Mouse (Mus musculus) stomach, embryonic 16.5 days (tissue): ENCODE measurements around the gene Man1a2. TPM values are rescaled to one million over a fixed set of nuclear protein-coding genes. Genes with fewer than 3 reads are reported as not detected.
A peak's percentile ranks its signal among the peaks of the same experiment; 100 is the strongest.

Experiments
- ATAC-seq: fragments of 200-750 bp; cut with Nextera tagmentation; 2 replicates; pipeline ENCODE4 v1.8.0; 2017; ENCODE audit warnings: moderate number of reproducible peaks, moderate TSS enrichment; ENCODE audit not compliant: insufficient read depth, low FRiP score
- H3K27ac ChIP-seq: fragments of 300-500 bp; sonication (generic); 2 replicates; pipeline ENCODE4 v1.5.1; 2014; ENCODE audit warnings: low read length
- H3K27me3 ChIP-seq: fragments of 300-500 bp; sonication (generic); 2 replicates; pipeline ENCODE4 v1.6.1; 2014; ENCODE audit warnings: low read length, control low read depth, mixed read lengths; ENCODE audit not compliant: control insufficient read depth, insufficient read depth
- H3K36me3 ChIP-seq: fragments of 300-500 bp; sonication (generic); 2 replicates; pipeline ENCODE4 v1.6.1; 2014; ENCODE audit warnings: low read length; ENCODE audit not compliant: control insufficient read depth, insufficient read depth
- H3K4me1 ChIP-seq: fragments of 300-500 bp; sonication (generic); 2 replicates; pipeline ENCODE4 v1.6.1; 2014; ENCODE audit warnings: low read length, control low read depth, mixed read lengths; ENCODE audit not compliant: control insufficient read depth, insufficient read depth
- H3K4me2 ChIP-seq: fragments of 300-500 bp; sonication (generic); 2 replicates; pipeline ENCODE4 v1.6.1; 2014; ENCODE audit warnings: low read depth, low read length, mixed read lengths
- H3K4me3 ChIP-seq: fragments of 300-500 bp; sonication (generic); replicated peaks from 2 replicates; pipeline ENCODE4 v1.5.1; 2014; ENCODE audit warnings: mild to moderate bottlenecking, low read length
- H3K9ac ChIP-seq: fragments of 300-500 bp; sonication (generic); 2 replicates; pipeline ENCODE4 v1.6.1; 2014; ENCODE audit warnings: low read length
- H3K9me3 ChIP-seq: fragments of 300-500 bp; sonication (generic); replicated peaks from 2 replicates; pipeline ENCODE4 v1.6.1; 2016; ENCODE audit warnings: low read length, control low read depth; ENCODE audit not compliant: control insufficient read depth
- WGBS: fragments of 180-500 bp; shearing (Covaris S2); extraction: QIAGEN DNeasy Blood & Tissue Kit; methylation state at CpG from one replicate; pipeline ENCODE4 v1.1.7; 2014; 5-methylcytosine and 5-hydroxymethylcytosine counted together
- polyA plus RNA-seq: library from polyadenylated mRNA; unstranded; fragments of >200 nt; fragmentation: Nextera tagmentation; extraction: Ambion mirVana; gene quantifications from 2 replicates; pipeline ENCODE4 v1.2.1, GENCODE M21; 2015

Gene Man1a2
- polyA plus RNA-seq, 1 experiment from 2014 or later = 43.4 TPM

GRCm38 (mm10) chr3:100535298-100535697, 150.0 kb downstream of the Man1a2 start:
- Histone ChIP-seq H3K9me3 (no peaks in the 10 kb centered on the region), H3K4me3 (no peak overlapping the region), H3K27me3 (no peaks in the 10 kb centered on the region), H3K9ac (no peak overlapping the region), H3K36me3 (no peaks in the 10 kb centered on the region), H3K27ac (peak overlapping the region; percentile 32), H3K4me2 (no peak overlapping the region), H3K4me1 (0 out of 2 replicates have a peak, but pooled peaks cover 2% of the 10 kb centered on the region)
- WGBS = 46% methylated on average over 3 of the region's 3 CpGs
- no peak for ATAC-seq

- Histone ChIP-seq H3K9ac (no peak overlapping the region), H3K4me3 (no peak overlapping the region), H3K36me3 (no peaks in the 10 kb centered on the region), H3K27me3 (no peaks in the 10 kb centered on the region), H3K4me2 (no peak overlapping the region), H3K4me1 (0 out of 2 replicates have a peak, but pooled peaks cover 2% of the 10 kb centered on the region), H3K27ac (no peak overlapping the region), H3K9me3 (no peaks in the 10 kb centered on the region)
- WGBS = 78% methylated on average over 3 of the region's 3 CpGs
- ATAC-seq = no peak
Measured at GRCm38 (mm10) chr3:100534394-100534793, 150.9 kb downstream of the Man1a2 start.

- 0 out of 2 replicates have a peak, but pooled peaks cover 2% of the 10 kb centered on the region for H3K4me1 ChIP-seq
- H3K9me3 ChIP-seq = no peaks in the 10 kb centered on the region
- H3K27ac ChIP-seq = no peak overlapping the region
- no peaks in the 10 kb centered on the region for H3K36me3 ChIP-seq
- no peak overlapping the region for H3K4me3 ChIP-seq
- H3K9ac ChIP-seq = no peak overlapping the region
- ATAC-seq = no peak
- H3K4me2 ChIP-seq = no peak overlapping the region
- H3K27me3 ChIP-seq = no peaks in the 10 kb centered on the region
Measured at GRCm38 (mm10) chr3:100533429-100533828, 151.9 kb downstream of the Man1a2 start.

- Histone ChIP-seq H3K4me2 (no peak overlapping the region), H3K27me3 (no peaks in the 10 kb centered on the region), H3K4me3 (no peak overlapping the region), H3K27ac (no peak overlapping the region), H3K9me3 (no peaks in the 10 kb centered on the region), H3K4me1 (0 out of 2 replicates have a peak, but pooled peaks cover 2% of the 10 kb centered on the region), H3K36me3 (no peaks in the 10 kb centered on the region), H3K9ac (no peak overlapping the region)
- ATAC-seq = no peak
- 83% methylated on average over 5 of the region's 5 CpGs for WGBS
Measured at GRCm38 (mm10) chr3:100530919-100531318, 154.4 kb downstream of the Man1a2 start.

- H3K27ac ChIP-seq = no peak overlapping the region
- no peak overlapping the region for H3K4me2 ChIP-seq
- H3K4me1 ChIP-seq = 0 out of 2 replicates have a peak, but pooled peaks cover 2% of the 10 kb centered on the region
- H3K9ac ChIP-seq = no peak overlapping the region
- WGBS = 83% methylated on average over 7 of the region's 7 CpGs
- H3K4me3 ChIP-seq = no peak overlapping the region
- H3K27me3 ChIP-seq = no peaks in the 10 kb centered on the region
- no peaks in the 10 kb centered on the region for H3K36me3 ChIP-seq
- H3K9me3 ChIP-seq = no peaks in the 10 kb centered on the region
- no peak for ATAC-seq
Measured at GRCm38 (mm10) chr3:100530244-100530788, 155.0 kb downstream of the Man1a2 start.

- H3K27me3 ChIP-seq = no peaks in the 10 kb centered on the region
- no peak for ATAC-seq
- H3K4me2 ChIP-seq = no peak overlapping the region
- 71% methylated on average over 7 of the region's 7 CpGs for WGBS
- no peak overlapping the region for H3K9ac ChIP-seq
- H3K9me3 ChIP-seq = no peaks in the 10 kb centered on the region
- H3K27ac ChIP-seq = no peak overlapping the region
- H3K4me3 ChIP-seq = no peak overlapping the region
- H3K4me1 ChIP-seq = no peaks in the 10 kb centered on the region
- no peaks in the 10 kb centered on the region for H3K36me3 ChIP-seq
Measured at GRCm38 (mm10) chr3:100522671-100523070, 162.6 kb downstream of the Man1a2 start.

- Histone ChIP-seq H3K4me3 (no peak overlapping the region), H3K27me3 (no peaks in the 10 kb centered on the region), H3K36me3 (no peaks in the 10 kb centered on the region), H3K4me2 (no peak overlapping the region), H3K9me3 (no peaks in the 10 kb centered on the region), H3K27ac (no peak overlapping the region), H3K4me1 (no peaks in the 10 kb centered on the region), H3K9ac (no peak overlapping the region)
- whole genome bisulfite sequencing = 60% methylated on average over 1 of the region's 1 CpGs
- ATAC-seq = no peak
Measured at GRCm38 (mm10) chr3:100521626-100522025, 163.7 kb downstream of the Man1a2 start.

GRCm38 (mm10) chr3:100515754-100516141, 169.6 kb downstream of the Man1a2 start:
- no peak for ATAC-seq

GRCm38 (mm10) chr3:100515093-100515753, 170.1 kb downstream of the Man1a2 start:
- H3K4me2 ChIP-seq = no peak overlapping the region
- ATAC-seq = no peak
- WGBS = 73% methylated on average over 8 of the region's 8 CpGs

More at GRCm38 (mm10) chr3:100515754-100516141, 169.6 kb downstream of the Man1a2 start:
- Histone ChIP-seq H3K9ac (no peak overlapping the region), H3K36me3 (no peaks in the 10 kb centered on the region), H3K27ac (no peak overlapping the region), H3K4me1 (no peaks in the 10 kb centered on the region), H3K4me2 (no peak overlapping the region), H3K4me3 (no peak overlapping the region), H3K9me3 (no peaks in the 10 kb centered on the region), H3K27me3 (no peaks in the 10 kb centered on the region)
- 78% methylated on average over 5 of the region's 5 CpGs for WGBS

More at GRCm38 (mm10) chr3:100515093-100515753, 170.1 kb downstream of the Man1a2 start:
- Histone ChIP-seq H3K9me3 (no peaks in the 10 kb centered on the region), H3K4me1 (no peaks in the 10 kb centered on the region), H3K27ac (no peak overlapping the region), H3K9ac (no peak overlapping the region), H3K36me3 (no peaks in the 10 kb centered on the region), H3K4me3 (no peak overlapping the region), H3K27me3 (no peaks in the 10 kb centered on the region)
